Mouse (Mus musculus) intestine, embryonic 14.5 days (tissue): ENCODE results near the gene Basp1. TPM values are rescaled to one million over a fixed set of nuclear protein-coding genes. Genes with fewer than 3 reads are reported as not detected.

Source experiments
- polyA plus RNA-seq: library from polyadenylated mRNA; unstranded; fragments of >200 nt; fragmentation: Nextera tagmentation; extraction: Ambion mirVana; gene quantifications from 2 replicates; pipeline ENCODE4 v1.2.1, GENCODE M21; 2014

Gene Basp1
- polyA plus RNA-seq, 1 experiment from 2014 or later: 21.1 TPM

Other genes with a start within 250 kb of the Basp1 start
- gene Myo10, start 208.8 kb upstream of the Basp1 start, polyA plus RNA-seq: 32.5 and 35.5 TPM in 2 replicates